Mouse (Mus musculus) sigmoid colon, adult 10 weeks (tissue): ENCODE measurements around the gene Mus81. TPM values are rescaled to one million over a fixed set of nuclear protein-coding genes. Genes with fewer than 3 reads are reported as not detected.

Source experiments
- polyA plus RNA-seq: library from polyadenylated mRNA; stranded (reverse); fragments of 350-450 nt; fragmentation: Illumina TruSeq; extraction: RNeasy Lipid Tissue Mini Kit (QIAGEN cat#74804); gene quantifications from one replicate; pipeline ENCODE4 v1.2.3, GENCODE M21; 2014; ENCODE audit warnings: low read depth, low replicate concordance

Gene Mus81
- polyA plus RNA-seq = 0.69 TPM

DNA sequence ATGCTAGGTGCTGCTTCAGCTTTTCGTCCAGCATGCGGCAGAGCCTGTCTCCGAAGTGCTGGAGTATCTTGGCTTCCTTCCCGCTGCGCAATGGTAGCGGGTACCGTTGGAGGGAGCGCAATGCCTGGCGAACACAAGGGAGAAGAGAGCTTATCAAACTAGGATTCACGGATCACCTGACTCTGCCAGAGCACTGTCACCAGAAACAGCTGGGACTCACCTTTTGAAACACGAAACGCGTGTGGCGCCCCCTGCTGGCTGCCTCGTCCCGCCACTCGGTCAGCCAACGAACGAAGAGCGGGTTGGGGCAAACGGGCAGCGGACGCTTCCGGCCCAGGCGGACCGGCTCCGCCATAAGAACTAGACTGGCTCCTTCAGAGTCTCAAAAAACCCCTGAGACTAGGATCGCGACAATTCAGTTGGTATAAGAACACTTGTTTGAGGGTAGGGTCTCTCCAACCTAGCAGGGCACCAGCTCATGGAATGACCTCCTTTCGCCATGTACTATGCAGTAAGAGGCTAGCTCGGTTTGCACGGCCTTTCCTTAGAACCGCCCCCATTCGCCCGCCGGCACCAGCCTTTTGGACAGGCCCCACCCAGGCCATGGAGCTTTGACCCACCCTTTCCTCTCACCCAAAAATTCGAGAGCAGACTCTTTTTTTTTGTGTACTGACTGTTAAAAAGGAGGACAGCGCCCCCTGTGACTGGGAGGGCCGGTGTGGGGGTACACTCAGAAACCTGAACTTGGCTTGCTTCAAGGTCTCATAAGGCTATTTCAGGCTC lies at the start of gene Mus81:
TSS of gene Mus81 (minus strand) at position 635 of the 783 bp plus-strand sequence.

DNA sequence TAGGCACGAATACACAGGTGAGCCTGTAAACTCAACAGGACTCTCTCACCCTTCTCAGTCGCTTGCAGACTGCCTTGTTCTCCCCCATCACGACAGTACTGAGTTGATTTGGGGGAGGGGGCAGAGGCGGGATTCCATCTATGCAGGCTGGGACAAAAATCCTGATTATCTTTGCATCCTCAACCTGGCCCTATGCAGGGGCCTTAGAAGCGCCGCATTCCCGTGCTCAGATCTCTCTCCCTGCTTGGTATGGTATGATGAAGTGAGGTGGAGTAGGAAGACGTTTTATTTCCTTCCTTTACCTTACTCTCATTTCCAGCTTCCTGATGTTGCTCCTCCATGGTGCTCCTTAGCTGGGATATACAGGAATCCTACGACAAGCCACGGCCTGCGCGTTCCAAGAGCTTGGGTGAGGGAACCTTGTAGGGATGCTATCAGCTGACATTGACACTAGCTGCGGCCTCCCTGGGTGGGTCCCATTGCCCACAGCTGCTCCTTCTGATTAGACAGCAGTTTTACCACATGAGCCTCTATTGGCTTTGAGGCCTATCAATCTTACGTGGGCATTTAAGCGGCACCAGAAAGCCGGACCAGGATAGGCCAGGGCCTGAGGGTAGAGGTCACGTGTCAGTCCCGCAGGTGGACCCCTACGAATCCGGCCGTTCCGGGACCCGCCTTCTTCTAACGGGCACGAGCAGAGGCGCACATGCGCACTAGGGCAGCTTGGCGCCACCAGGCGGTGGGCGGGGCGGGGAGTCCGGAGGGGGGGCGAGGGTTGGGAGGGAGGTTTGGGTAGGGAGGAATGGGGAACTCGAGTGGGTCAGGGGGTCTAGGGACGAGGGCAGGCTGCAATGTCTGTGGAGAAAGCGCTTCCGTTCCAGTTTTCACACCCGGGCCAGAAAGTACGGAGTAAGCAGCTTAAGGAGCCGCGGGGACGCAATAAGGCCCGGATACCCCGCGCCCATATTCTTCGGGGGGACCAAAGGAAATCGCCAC lies 22.1 kb upstream of the Mus81 start, which contains the start of gene Snx32:
TSS of gene Snx32 (minus strand) at position 508 of the 996 bp plus-strand sequence.

DNA sequence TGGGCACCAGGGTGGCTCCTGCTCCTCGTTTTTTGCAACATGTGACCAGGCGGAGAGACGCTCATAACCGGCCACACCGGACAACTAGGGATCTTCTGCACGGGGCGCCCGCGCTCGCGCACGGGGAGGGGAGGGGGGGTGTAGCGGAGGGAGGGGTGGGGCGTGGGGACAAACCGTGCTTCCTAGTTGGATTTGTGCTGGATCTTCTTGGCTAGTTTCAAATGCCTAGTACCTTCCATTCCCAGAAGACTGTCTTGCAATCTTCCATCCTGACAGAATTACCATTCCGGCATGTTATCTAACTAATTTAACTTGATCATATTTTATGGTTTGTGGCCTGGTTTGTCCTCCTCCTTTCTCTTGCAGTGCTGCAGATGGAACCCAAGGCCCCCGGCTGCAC lies 15.5 kb upstream of the Mus81 start, which contains the start of gene 1700020D05Rik:
TSS of gene 1700020D05Rik (minus strand) at position 101 of the 400 bp plus-strand sequence.

DNA sequence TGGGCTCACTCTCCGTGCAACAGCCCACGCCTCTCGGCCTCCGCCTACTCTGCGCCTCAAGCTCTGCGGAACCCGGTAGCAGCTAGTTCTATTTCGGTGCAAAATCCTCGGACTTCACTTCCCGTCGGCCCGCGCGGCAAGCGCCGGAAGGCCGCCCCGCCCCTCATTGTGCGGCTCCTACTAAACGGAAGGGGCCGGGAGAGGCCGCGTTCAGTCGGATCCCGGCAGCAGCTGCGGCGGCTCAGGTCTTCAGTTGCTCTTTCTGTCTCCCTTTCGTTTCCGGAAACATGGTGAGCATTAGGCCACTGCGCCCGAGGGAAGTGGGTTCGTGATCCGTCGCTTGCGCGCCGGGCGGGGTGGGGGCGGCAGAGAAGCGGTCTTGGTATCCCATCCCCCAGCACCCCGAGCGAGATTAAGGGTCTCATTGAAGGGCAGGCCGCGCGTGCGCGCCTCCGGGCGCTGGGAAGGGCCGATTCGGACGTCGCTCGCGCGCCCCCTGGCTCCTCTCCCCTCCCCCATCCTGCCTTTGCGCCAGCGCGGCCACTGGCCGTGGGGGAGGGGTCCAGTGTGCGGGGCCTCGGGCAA lies 2.2 kb upstream of the Mus81 start, which contains the start of gene Cfl1:
TSS of gene Cfl1 (plus strand) at position 143 of the 585 bp plus-strand sequence.

DNA sequence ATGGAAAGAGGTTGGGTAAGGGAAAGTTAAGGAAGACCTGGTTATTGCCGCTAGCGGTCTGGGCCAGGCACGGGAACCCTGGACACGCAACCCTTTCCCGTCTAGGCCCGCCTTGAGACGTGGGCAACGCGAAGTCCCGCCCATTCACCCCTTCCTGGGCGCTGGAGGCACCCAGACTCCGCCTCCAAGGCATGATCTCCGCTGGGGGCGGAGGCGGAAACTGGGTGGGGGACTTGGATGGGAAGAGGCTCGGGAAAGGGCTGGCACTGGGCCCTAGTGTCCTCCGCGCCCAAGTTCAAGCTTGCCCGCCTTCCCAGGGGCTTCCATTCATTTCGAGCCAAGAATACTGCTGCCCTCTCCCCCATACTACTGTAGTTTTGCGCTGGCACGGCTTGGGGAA lies 14.5 kb downstream of the Mus81 start, which contains the start of gene Efemp2:
TSS of gene Efemp2 (plus strand) at position 235 of the 400 bp plus-strand sequence.

DNA sequence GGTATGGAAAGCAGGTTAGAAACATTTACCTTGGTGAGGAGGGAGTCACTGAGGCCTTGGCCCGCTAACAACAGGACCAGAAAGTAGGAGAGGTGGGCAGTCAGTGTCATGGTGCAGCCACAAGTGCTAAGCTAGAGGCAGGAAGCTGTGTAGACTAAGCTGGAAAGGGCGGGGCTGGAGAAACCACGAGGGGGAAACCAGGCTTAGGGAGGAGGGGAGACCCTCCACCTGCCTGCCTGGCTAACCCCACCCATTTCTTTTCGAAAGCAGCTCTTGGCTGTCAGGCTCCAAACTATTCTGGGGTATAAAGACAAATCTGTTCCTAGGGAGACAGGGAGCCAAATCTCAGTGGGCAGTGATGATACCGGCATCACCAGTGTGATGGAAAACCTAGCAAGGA lies 19.8 kb downstream of the Mus81 start, which contains the start of gene Ctsw:
TSS of gene Ctsw (minus strand) at position 134 of the 400 bp plus-strand sequence.

DNA sequence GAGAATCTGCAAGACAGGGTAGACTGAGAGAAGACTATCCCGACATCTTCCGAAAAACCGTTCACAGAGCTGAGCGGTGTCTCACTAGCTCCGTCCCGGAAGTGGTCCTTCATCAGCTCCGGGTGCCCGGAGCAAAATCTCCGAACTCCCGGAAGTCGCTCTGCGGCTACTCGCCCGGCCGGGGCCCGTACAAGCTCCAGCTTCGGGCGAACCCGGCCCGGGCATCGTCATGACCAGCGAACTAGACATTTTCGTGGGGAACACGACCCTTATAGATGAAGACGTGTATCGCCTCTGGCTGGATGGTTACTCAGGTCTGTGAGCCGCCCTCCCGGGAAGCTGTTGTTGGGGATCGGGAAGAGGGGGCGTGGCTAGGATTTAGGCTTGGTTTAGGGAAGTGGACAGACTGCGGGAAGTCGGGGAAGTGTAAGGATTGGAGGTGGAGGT lies 27.7 kb downstream of the Mus81 start, which contains the start of gene Fibp:
TSS of gene Fibp (plus strand) at position 151 of the 447 bp plus-strand sequence.

DNA sequence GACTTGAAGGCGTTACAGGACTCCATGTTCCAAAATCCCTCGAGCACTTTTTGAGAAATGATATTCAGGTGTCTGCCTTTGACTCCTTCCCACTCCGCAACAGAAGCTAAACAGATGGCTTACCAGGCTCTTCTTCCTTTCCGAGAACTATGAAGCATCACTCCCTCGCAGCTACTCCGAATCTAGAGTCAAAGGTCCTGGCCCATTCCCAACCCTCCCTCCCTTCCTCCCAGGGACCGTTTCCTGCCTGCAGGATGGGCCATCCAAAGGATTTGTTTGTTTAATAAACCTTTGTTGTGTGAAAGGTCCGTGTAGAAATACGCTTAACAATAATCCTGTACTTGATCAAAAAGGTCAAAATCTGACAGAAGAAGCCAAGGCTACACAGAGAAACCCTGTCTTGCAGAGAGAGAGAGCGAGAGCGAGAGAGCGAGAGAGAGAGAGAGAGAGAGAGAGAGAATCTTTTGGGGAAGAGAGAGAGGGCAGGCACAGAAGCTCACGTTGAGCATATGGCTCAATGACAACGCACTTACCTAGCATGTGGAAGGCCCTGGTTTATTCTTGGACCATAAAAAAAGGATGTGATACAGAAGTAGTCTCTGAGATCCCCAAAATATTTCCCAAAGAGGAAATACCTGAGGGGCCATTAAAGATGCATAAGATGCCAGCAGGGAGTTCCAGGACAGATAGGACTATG lies 30.3 kb downstream of the Mus81 start, which contains the start of gene Ccdc85b:
TSS of gene Ccdc85b (minus strand) at position 149 of the 697 bp plus-strand sequence.

DNA sequence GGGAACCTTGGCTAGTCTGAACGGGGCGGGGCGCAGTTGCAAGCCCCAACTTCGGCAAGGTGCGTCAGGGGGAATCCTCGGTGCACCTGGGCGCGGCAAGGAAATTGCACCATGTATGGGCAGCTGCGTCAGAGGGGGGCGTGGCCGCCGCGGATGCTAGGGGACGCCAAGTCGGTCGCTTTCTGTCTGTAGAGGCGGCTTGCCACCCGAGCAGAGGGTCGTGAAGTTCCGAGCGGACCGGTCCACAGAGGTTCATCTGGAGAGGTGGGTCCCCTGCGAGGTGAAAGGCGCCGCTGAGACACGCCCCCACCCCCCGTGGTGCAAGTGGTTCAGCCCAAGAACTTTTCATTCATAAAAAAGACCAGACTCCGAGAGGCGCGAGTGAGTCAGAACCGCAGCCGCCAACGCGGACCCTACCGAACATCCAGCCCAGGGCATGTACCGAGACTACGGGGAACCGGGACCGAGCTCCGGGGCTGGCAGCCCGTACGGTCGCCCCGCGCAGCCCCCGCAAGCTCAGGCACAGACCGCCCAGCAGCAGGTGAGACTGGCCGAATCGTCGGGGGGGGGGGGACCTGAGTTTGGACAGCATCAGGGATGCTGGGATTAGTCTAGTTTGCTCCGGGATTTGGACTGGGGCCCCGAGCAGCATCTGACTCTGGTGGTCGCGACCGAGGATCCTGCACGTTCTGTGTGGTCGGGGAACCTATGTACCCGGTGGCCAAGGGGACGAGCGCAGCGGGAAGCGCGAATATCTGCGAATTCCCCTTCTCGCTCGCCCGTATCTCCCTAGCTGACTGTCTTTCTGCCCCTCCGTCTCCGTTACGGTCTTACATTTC lies 40.5 kb downstream of the Mus81 start, which contains the start of gene Fosl1:
TSS of gene Fosl1 (plus strand) at position 33 of the 839 bp plus-strand sequence.

Other genes with a start within 250 kb of the Mus81 start
- gene Pacs1, start 215.3 kb downstream of the Mus81 start, polyA plus RNA-seq = 3.0 TPM
- 39.8 TPM for gene Sf3b2, start 192.9 kb downstream of the Mus81 start, polyA plus RNA-seq
- gene Gal3st3, start 190.1 kb downstream of the Mus81 start, polyA plus RNA-seq = not detected
- not detected for gene Catsper1, start 152.7 kb downstream of the Mus81 start, polyA plus RNA-seq
- not detected for gene Cst6, start 138.8 kb downstream of the Mus81 start, polyA plus RNA-seq
- 12.6 TPM for gene Eif1ad, start 121.7 kb downstream of the Mus81 start, polyA plus RNA-seq
- 4.6 TPM for gene Banf1, start 121.2 kb downstream of the Mus81 start, polyA plus RNA-seq
- gene Sart1, start 99.7 kb downstream of the Mus81 start, polyA plus RNA-seq = 2.6 TPM
- gene Tsga10ip, start 85.9 kb downstream of the Mus81 start, polyA plus RNA-seq = not detected
- gene Drap1, start 63.4 kb downstream of the Mus81 start, polyA plus RNA-seq = 3.4 TPM
- 0.38 TPM for gene AI837181, start 63.3 kb downstream of the Mus81 start, polyA plus RNA-seq
- gene Fosl1, start 40.9 kb downstream of the Mus81 start, polyA plus RNA-seq = not detected
- 1.2 TPM for gene Ccdc85b, start 30.5 kb downstream of the Mus81 start, polyA plus RNA-seq
- 5.7 TPM for gene Fibp, start 27.8 kb downstream of the Mus81 start, polyA plus RNA-seq
- gene Ctsw, start 19.9 kb downstream of the Mus81 start, polyA plus RNA-seq = not detected
- 0.60 TPM for gene Efemp2, start 14.4 kb downstream of the Mus81 start, polyA plus RNA-seq
- gene Cfl1, start 2.1 kb upstream of the Mus81 start, polyA plus RNA-seq = 183 TPM
- gene 1700020D05Rik, start 15.4 kb upstream of the Mus81 start, polyA plus RNA-seq = not detected
- 0.25 TPM for gene Snx32, start 22.1 kb upstream of the Mus81 start, polyA plus RNA-seq
- gene Ovol1, start 72.2 kb upstream of the Mus81 start, polyA plus RNA-seq = 5.6 TPM
- gene Ap5b1, start 79.6 kb upstream of the Mus81 start, polyA plus RNA-seq = not detected
- gene Rnaseh2c, start 113.5 kb upstream of the Mus81 start, polyA plus RNA-seq = 1.0 TPM
- 19.7 TPM for gene Kat5, start 121.8 kb upstream of the Mus81 start, polyA plus RNA-seq
- gene Rela, start 149.1 kb upstream of the Mus81 start, polyA plus RNA-seq = 0.66 TPM
- gene Sipa1, start 175.3 kb upstream of the Mus81 start, polyA plus RNA-seq = 1.5 TPM
- gene Map3k11, start 200.3 kb upstream of the Mus81 start, polyA plus RNA-seq = 1.7 TPM
- 0.22 TPM for gene Pcnx3, start 200.5 kb upstream of the Mus81 start, polyA plus RNA-seq
- gene Kcnk7, start 216.0 kb upstream of the Mus81 start, polyA plus RNA-seq = not detected
- 8.7 TPM for gene Ehbp1l1, start 237.9 kb upstream of the Mus81 start, polyA plus RNA-seq
- gene Fam89b, start 241.3 kb upstream of the Mus81 start, polyA plus RNA-seq = not detected